In genomic region chr1:152394137-152394536, GRCm38 (mm10) we compare ENCODE assay signal across 15 mouse cellular contexts. TPM values are rescaled to one million over a fixed set of nuclear protein-coding genes. Genes with fewer than 3 reads are reported as not detected.
DNase-seq lines count a peak whose midpoint lies in the region.
"Had no signal": no experiment of that assay in that cellular context is flagged by ENCODE, and none has a peak within 500 bp of the region (broad histone marks: within the 10 kb centered on the region; RNA-seq: fewer than 3 reads in every experiment).

No protein-coding gene starts in this region.

- intact Hi-C loops in left cerebral cortex, postnatal 10 days (cut with DNase I): no loop called here

- peak; percentile 47 to 55 for DNase-seq in left cerebral cortex, adult 18-20 months (ENCODE audit: low spot score in 2 of 2)
- no peak for DNase-seq in left cerebral cortex, postnatal 10 days (ENCODE audit: extremely low spot score in 1 of 2, low spot score in 2 of 2)
- peak; percentile 57 for DNase-seq in right cerebral cortex, adult 18-20 months
- no peak for DNase-seq in right cerebral cortex, postnatal 14 days
- DNase-seq in brain, adult 2 months (ENCODE audit: low read depth, low spot score): peak; percentile 78
- peak; percentile 60 for DNase-seq in telencephalon, adult 2 months (ENCODE audit: low read depth, low spot score)
- DNase-seq: adrenal gland, postnatal 14 days; cerebellum, adult 18-20 months; cerebellum, adult 9-11 months; cerebellum, postnatal 36 days; gastrocnemius, postnatal 10 days; heart, adult 18-20 months; heart, postnatal 14 days had no signal

RNA-seq across cellular contexts. Expression of gene Colgalt2, which starts 5.5 kb away (rescaled TPM):
- 1 to 10 TPM; 6.7 to 7.2 TPM for total RNA-seq in left cerebral cortex, adult 18-20 months (2021)
- 1 to 10 TPM; 6.7 to 7.6 TPM for total RNA-seq in left cerebral cortex, postnatal 10 days (2021)
- total RNA-seq: CH12.LX; hematopoietic stem cell, adult 5-6 weeks had no signal

RNA-seq across cellular contexts. Expression of gene Tsen15, which starts 7.6 kb away (rescaled TPM):
- 10 to 100 TPM; 33.1 to 36.2 TPM for total RNA-seq in left cerebral cortex, adult 18-20 months (2021)
- total RNA-seq in left cerebral cortex, postnatal 10 days (2021): 10 to 100 TPM; 24.4 to 24.7 TPM

Comparison
In these comparisons a context has a peak if more than half of its experiments do, and no peak if none do; other contexts are left out.
1. DNase-seq: peak in left cerebral cortex, adult 18-20 months (2 of 2), right cerebral cortex, adult 18-20 months (single experiment), brain, adult 2 months (single experiment) and telencephalon, adult 2 months (single experiment); none in left cerebral cortex, postnatal 10 days (0 of 2) and right cerebral cortex, postnatal 14 days (single experiment).